Mouse (Mus musculus) regulatory T cell (primary cell): ENCODE data around the gene Hhex.

Source experiments
- in situ Hi-C: fragments of 300-600 bp; cut with MboI, MseI; formaldehyde crosslinking; loops from one replicate; pipeline ENCODE4 v1.15.1; 2025; ENCODE audit warnings: high pct_unique_total_duplicates

Hhex gene

DNA sequence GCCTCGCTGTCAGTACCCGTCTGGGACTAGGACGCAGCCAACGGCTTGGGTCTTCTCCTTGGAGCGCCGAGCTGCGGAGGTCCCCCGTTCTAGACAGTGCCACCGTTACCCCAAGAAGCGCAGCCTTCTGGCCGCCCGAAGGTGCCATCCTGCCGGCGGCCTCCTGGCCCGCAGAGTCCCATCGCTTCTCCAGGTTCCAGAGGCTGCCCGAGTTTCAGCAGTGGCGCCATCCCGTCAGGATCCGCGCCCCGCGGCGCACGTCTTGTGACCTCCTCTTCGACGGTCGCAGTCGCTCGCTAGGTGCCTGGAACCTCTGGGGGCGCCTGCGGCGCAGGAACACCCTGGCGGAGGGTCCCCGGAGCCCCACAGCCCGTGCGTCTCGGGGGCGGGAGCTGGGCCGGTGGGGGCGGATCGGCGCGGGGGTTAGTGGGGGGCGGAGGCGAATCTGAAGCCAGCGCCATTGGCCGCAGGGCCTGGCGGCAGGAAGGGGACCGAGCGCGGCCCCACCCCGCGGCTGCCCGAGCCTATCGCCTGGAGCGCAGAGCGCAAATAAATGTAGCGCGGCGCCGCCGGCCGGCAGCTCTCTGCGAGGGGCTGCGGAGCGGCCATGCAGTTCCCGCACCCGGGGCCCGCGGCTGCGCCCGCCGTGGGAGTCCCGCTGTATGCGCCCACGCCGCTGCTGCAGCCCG lies at the start of gene Hhex:
Hhex (plus strand) TSS at position 548 of the 689 bp plus-strand sequence.
- in situ Hi-C loops, result no loop called here

DNA sequence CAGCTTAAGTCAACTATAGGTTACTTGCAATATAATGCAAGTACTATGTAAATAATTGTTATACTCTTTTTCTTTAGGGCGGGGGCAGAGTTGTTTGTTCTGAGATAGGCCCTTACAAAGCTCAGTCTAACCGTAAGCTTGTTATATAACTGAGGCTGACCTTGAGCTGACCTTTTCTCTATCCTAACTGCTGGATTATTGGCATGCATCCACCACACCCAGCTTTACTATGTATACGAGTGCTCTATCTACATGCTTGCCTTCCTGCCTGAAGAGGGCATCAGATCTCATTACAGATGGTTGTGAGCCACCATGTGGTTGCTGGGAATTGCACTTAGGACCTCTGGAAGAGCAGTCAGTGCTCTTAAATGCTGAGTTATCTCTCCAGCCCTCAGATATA lies 48.5 kb upstream of the Hhex start:
- in situ Hi-C loops, result no loop called here

DNA sequence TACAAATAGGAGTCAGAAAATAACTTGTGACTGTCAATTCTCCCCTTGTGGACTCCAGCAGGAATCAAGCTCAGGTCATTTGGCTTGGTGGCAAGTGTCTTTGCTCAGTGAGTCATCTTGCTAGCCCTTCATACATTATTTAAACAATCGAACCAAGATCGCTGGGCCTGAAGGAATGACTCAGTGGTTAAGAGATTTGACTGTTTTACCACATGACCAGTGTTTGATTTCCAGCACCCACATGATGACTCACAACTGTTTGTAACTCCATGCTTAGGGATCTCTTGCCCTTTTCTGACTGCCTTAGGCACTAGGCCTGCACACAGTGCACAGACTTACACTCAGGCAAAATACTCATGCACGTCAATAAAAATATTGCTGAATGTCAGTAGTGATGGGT lies 42.7 kb upstream of the Hhex start:
- in situ Hi-C loops, result no loop called here

DNA sequence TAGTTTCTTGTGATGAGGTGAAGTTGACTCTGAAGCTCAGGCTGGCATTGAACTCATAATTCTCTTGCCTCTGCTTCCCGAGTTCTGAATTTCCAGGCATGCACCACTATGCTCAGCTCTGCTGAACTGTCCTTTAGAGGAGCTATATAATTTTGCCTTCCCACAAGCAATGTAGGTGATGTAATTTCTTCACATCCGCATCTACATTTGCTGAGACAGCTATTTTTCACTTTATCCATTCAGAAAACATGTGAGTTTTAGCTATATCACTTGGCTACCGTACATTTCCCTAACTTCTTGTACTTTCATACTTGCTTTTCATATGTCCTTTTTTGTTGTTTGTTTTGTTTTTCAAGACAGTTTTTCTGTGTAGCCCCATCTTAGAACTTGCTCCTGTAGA lies 38.3 kb upstream of the Hhex start:
- in situ Hi-C loops, result no loop called here

DNA sequence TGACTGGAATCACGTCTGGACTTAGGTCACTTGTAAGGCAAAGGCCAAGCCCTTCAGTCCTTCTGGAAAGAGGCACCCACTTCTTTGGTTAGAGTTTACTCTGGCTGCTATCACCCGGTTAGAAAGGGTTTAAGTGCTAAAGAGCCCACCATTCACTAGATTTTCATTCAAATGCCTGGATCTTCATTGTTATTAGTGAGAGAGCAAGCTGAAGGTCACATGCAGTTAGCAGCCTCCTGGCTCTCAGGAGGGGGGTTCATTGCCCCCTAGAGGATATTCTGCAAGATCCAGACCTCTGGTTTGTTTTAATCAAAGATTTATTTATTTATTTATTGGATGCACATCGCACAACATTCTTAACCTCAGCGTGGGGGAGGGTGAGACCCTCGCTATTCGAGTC lies 33.7 kb upstream of the Hhex start:
- in situ Hi-C loops, result loop anchor here (5.0 to 25.0 kb wide), 2 partner anchors 529 to 1536 kb away; partner anchors contain the start of gene Hells

DNA sequence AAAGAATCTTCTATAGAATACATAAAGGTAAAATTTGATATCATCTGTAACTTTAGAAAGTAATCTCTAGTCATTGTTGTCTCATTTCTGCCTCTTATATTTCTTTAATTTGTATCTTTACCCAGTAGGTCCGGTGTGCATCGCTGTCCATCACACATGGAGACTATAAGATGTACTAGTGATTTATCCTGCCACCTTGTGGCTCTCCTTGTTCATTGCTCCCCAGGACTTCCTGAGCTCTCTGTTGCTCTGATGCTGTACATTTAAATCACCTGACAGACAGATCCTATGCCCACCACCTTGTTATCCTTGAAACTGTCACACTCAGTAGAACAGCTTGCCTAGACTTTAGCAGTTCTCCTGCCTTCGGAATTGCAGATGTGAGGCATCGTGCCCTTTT lies 16.3 kb upstream of the Hhex start:
- in situ Hi-C loops, result loop anchor here (5.0 to 25.0 kb wide), 2 partner anchors 124 to 1519 kb away; partner anchors contain the start of gene Hells

DNA sequence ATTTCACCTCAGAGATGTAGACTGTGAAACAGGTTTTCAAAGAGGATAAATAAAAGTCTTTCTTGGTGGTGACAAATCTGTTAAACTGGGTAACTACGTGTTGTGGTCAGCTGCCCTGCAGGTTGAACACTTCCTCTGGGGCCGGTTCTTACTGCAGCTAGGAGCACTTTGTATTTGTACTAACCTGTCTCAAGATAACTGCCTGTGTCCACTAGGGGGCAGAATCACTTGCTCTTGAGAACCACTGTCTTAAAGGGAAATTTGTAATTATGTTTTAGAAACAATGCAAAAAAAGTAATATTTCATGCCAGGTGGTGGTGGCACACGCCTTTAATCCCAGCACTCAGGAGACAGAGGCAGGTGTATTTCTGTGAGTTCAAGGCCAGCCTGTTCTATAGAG lies 15.0 kb upstream of the Hhex start:
- in situ Hi-C loops, result loop anchor here (5.0 to 25.0 kb wide), 2 partner anchors 123 to 1518 kb away; partner anchors contain the start of gene Hells

DNA sequence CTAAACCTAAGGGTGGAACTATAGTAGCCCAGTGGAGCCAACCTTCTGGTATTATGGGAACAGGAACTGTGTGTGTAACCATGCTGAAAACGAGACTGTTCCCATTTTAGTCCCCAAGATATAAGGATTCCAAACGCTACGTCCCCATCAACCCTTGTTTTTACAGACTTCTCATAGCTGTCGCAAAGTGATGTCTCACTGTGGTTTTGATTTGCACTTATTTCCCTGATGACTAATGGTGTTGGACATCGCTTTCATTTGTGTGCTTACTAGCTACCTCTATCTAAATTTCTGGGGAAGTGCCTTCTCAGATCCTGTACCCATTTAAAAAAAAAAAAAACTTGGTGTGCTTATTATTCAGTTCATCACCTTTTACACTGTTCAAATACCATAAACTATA lies 6.0 kb upstream of the Hhex start:
- in situ Hi-C loops, result loop anchor here (5.0 kb wide), 1 partner anchor 94 kb away; no protein-coding TSS in a partner anchor

DNA sequence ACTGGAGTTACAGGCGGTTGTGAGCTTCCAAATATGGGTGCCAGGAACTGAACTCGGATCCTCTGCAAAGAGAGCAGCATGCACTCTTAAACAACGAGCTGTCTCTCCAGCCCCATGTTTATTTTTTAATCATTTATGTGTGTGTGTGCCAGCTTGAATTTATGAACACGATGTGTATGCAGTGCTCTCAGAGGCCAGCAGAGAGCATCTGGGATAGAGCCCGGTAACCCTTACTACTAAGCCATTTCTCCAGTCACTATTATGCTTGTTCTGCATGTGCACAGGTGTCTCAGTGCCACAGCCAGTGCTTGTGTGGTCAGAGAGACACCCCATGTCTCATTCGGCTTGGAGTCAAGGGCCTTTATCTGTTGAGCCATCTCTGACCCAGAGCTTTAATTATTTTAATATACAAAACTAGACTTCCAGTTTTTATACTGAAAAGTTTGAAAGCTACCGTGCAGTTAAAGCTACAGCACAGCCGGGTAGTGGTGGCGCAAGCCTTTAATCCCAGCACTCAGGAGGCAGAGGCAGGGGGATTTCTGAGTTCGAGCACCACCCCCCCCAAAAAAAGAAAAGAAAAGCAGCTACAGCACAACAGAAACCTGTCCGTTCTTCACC lies 3.4 kb upstream of the Hhex start:
- in situ Hi-C loops, result no loop called here

DNA sequence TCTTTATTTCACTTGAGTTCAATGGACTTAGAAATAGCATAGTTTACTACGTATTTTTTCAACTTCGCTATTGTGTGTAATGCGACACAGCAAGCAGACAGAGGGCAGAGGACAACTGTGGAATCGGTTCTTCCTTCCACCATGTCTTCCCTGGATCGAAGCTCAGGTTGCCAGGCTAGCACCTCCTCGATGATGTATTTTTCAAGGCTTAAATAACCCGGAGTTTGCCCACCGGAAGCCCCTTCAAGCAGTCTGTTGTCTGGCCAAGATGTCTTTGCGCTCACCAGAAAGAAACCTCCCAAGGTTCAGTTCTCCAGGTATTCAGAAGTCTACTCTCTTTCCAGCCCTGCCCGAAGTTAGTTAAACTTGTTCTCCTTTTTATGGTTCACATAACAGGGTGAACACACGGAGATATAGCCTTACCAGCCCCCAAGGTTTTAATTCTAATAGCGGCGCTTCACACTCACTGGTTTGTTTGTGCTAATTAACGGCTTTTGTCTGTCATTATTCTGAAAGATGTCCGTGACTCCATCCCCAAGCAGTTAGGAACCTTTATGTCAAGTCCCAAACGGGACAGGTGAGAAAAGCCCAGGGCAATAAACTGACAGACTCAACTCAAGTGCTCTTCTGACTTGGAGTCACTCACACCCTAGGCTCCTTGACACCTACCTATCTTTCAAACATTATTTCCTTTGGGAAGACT lies 1.6 kb upstream of the Hhex start:
- in situ Hi-C loops, result no loop called here

DNA sequence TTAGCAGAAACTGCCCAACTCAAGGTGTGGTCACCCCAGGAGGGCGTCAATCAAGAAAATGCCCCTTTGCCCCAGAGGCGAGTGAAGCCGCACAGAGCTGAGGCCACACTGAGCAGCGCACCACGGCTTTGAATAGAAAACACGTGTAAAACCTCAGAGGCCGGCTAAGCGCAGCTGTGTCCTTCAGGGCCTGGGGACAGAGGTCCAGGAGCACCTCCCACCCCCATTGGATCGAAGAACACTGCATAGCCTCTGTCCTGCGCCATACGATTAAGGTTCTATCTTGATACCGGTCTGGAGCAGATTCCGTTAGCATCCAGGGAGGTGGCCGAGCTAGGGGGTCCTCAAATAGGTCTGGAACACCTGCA lies 731 bp upstream of the Hhex start:
- in situ Hi-C loops, result no loop called here

DNA sequence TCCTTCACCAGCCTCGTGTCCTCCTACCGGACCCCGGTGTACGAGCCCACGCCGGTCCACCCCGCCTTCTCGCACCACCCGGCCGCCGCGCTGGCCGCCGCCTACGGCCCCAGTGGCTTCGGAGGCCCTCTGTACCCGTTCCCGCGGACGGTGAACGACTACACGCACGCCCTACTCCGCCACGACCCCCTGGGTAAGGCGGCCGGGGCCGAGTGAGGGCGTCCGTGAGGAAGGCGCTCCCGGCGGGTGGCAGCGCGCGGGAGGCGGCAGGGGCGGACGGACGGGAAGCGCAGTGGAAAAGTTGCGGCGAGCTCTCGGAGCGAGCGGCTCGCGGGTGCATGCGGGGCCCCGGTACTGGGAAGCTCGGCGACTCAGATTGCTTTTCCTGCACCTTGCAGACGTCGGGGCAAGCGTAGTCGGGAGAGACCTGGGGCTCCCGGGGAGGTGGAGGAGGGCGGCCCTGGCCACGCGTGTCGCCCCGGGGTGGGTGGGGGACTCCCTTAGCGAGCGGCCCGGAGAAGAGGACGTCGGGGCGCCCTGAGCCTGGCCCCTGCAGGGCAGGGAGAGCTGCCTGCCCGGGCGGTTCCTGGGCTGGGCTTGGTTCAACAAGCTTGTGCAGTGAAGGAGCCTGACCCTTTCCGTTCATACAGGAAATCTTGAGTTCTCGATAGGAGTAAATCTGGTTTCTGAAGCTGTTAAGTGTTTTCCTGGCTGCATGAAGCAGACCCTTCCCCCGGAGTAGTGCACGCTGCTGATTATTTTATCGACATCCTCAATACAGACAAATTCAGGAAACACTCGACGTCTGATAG lies 637 bp downstream of the Hhex start:
- in situ Hi-C loops, result no loop called here

DNA sequence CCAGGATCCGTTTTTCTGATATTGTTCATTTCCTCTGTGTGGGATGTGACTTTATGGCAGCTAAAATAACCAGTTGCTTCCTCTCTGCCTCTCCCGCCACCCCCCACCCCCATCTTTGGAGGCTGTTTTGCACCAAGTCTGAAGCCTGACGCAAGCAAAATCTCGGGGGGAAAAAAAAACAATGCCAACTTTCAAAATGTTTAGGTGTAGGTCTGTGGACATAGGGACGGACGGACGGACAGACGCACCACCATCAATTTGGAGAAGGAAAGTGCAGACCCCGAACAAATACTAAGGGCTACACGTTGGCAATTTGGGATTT lies 1.2 kb downstream of the Hhex start:
- in situ Hi-C loops, result no loop called here

DNA sequence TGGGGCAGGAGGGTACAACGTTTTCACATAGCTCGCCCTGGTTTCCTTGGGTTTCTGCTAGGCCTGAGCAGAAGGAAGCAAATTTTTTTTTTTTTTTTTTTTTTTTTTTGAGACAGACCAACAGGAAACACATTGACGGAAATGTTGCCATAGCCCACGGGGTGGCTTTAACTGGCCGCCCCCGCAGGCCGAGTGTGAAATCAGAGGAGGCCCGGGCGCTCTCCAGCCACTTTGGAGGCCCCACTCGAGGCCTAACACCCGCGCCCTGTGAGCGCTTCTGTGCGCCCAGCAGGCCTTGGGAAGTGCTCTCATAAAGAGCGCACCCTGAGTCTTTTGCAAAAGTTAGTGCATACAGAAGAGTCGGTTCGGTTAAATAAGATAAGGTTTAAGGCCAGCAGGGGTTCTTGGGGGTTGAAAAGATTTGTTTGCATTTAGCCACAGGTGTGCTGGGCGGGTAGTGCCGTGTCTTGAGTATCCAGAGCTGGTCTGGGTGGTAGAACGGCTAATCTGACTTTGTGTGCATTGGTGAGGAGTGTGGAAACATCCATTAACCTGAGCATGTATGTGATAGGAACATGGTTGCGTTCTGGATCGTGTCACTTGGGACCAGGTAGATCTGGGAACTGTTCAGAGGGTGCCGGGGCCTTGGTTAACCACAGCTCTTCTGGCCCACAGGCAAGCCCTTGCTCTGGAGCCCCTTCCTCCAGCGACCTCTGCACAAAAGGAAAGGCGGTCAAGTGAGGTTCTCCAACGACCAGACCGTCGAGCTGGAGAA lies 2.1 kb downstream of the Hhex start:
- in situ Hi-C loops, result no loop called here

DNA sequence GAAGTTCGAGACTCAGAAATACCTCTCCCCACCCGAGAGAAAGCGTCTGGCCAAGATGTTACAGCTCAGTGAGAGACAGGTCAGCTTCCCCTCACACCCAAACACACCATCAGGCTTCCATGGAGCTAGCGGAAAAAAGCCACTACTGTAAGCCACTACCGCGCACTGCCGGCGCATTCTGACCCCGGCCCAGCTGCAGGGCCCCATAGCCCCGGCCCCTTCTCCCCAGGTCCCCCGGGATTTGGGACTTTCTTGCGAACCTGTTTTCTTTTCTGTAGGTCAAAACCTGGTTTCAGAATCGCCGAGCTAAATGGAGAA lies 2.6 kb downstream of the Hhex start:
- in situ Hi-C loops, result no loop called here

DNA sequence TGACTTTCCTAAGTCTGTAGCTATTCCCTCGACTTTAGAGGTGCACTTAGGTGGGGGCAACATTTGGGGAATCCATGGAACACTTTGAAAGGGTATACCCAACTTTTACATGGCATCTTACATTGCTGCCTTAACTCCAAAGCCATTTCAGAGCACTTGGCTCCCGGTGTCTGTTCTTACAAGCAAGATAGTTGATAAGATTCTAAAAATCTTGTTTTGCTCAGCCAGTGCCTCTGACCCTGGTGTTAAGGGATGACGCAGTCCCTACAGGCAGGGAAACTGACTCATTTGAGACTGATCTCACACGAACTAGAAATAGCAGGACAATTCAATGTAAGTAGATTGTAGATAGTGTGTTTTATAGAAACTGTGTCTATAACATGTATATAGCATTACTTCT lies 5.6 kb downstream of the Hhex start:
- in situ Hi-C loops, result no loop called here

DNA sequence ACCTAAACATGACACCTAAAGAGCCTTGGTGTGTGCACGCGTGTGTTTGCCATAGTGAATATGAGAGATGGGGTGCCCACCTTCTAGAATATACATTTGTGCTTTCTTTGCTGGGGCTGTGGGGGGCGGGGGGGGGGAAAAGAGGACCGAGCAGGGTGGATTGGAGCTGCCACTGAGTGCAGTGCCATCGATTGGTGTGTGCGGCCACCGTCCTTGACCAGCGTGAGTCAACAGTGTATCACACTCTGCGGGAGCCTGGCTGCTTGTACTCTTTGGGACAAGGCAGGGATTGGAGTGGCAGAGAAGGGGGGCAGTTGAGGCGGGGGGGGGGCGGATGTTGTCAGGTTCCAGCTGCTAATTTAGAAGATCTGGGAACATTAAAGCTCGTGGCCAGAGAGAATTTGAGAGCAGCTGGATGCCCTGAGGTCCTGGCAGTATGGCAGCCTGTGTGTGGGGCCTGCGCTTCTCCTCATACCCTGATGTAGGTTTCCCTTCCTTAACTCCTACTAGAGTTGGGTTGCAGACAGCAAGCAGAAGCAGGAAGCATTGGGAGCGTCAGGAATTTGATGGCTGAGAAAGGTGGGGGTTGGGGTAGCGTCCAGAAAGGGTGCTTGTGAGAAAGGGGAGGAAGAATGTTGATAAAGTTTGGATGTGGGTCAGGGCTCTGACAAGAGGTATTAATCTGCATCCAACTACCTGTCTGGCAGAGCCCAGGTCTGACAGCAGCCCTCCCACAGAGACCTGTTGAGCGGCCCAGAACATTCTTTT lies 6.3 kb downstream of the Hhex start:
- in situ Hi-C loops, result no loop called here

DNA sequence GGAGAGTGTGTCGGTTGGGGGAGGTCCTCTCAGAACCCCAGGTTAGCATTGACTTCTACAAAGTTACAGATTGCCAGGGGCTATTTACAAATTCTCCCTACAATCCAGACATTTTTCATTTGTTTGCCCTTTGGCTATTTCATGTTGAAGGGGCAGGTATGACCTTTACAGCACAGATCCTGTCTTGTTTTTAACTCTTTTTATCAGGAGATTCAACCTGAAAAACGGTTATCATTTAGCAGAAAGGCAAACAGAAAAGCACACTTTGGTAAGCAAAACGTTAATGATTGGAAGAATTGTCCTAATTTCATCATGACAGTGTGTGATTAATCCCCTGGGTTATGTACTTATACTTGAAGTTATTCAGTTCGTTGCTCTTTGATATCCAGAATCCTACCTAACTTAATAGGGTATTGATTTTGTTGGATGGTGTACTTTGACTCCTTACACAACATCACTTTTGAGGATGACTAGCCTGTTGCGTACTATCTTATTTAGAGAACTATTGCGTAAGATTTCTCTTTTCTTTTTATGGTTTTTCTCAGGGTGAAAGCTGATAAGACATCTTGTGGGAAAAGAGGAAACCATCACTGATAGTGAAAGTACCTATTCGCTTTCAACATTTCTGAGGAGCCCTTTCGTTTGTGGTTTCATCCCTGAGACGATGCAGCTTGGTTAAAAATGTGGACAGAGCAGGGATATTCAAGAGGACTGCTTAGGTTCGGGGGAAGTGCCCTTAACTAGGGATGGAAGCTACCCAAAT lies 8.1 kb downstream of the Hhex start:
- in situ Hi-C loops, result no loop called here

DNA sequence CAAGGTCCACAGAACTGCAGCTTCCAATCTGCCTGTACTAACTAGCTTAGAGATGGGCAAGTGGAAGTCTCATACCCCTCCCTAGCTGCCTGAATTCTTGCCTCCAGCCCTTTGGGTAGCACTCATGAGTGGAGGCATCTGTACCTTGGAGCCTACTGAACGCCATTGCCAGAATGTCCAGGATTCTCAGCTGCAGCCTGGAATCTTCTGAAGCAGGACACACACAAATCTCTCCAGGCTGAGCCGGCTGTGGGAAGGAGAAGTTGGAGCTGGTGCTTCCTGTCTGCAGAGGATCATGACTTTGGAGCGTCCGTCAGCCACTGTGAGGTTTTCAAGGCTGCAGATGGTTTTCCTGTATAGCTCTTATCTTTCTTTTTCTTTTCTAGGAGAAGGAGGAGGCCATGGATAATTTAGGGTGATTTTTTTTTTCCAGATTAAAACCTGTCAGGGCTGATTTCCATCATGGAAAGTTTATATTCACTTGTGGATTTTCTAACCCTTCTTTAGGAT lies 9.1 kb downstream of the Hhex start:
- in situ Hi-C loops, result no loop called here

DNA sequence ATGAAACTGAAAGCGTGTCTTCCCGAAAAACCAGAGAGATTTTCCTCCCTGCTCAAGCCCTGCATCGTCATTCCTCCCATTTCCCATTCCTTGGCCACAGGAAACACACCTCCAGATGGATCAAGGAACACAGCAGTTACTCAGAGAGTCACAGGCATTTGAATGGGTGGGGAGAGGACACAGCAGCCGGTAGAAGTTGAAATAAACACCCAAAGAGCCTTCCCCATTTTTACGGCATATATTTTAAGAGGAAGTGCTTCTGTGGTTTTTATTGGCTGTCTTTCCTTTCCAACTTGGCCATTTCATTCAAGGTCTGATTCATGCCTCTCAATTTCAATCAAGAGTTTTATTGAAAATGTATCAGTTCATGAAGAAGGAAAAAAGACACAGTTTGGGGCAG lies 13.6 kb downstream of the Hhex start:
- in situ Hi-C loops, result no loop called here
